Mouse (Mus musculus) spleen, adult 2 months (tissue): ENCODE data around the gene Dcbld2. TPM values are rescaled to one million over a fixed set of nuclear protein-coding genes. Genes with fewer than 3 reads are reported as not detected.
"Not testable (repeated sequence)": the region's sequence is repeated elsewhere in the genome, so short reads cannot be mapped to it uniquely, and the experiment has no call there.

Experiments used
- DNase-seq, 2 experiments: peaks; one replicate each; pipeline versions ENCODE4 v3.0.0 to v3.0.0-alpha.2; 2012 to 2021; ENCODE audit warnings: low spot score in 2 of 2, low read depth in 1 of 2
- H3K27ac ChIP-seq: fragments of 200-500 bp; 2 replicates; pipeline ENCODE4 v1.5.1; 2012; ENCODE audit warnings: low read length, inconsistent platforms; ENCODE audit not compliant: insufficient read depth
- H3K27me3 ChIP-seq: fragments of 200-500 bp; 2 replicates; pipeline ENCODE4 v1.6.1; 2012; ENCODE audit warnings: mild to moderate bottlenecking, moderate library complexity, low read length, inconsistent platforms; ENCODE audit not compliant: control insufficient read depth, insufficient read depth
- H3K36me3 ChIP-seq: fragments of 200-500 bp; 2 replicates; pipeline ENCODE4 v1.6.1; 2012; ENCODE audit warnings: mild to moderate bottlenecking, low read length, inconsistent platforms; ENCODE audit not compliant: control insufficient read depth, insufficient read depth
- H3K4me1 ChIP-seq: fragments of 200-500 bp; 2 replicates; pipeline ENCODE4 v1.6.1; 2011; ENCODE audit warnings: inconsistent platforms; ENCODE audit not compliant: control insufficient read depth, insufficient read depth, insufficient read length
- H3K4me3 ChIP-seq: fragments of 200-500 bp; 2 replicates; pipeline ENCODE4 v1.5.1; 2011; ENCODE audit warnings: mild to moderate bottlenecking, inconsistent platforms; ENCODE audit not compliant: insufficient read depth, insufficient read length; ENCODE audit errors: extremely low read depth
- CTCF ChIP-seq: fragments of 200-500 bp; IDR thresholded peaks from 2 replicates; pipeline ENCODE4 v1.5.1; 2011; ENCODE audit warnings: mild to moderate bottlenecking, inconsistent platforms; ENCODE audit not compliant: insufficient read depth, insufficient read length, insufficient replicate concordance; ENCODE audit errors: extremely low read depth
- POLR2A ChIP-seq: fragments of 200-500 bp; IDR thresholded peaks from 2 replicates; pipeline ENCODE4 v1.6.1; 2011; ENCODE audit warnings: low read depth, low read length, inconsistent platforms
- WGBS: fragments of 180-500 bp; shearing (Covaris S2); methylation state at CpG from one replicate; pipeline ENCODE4 v1.1.7; 2018; 5-methylcytosine and 5-hydroxymethylcytosine counted together
- polyA plus RNA-seq: library from polyadenylated mRNA; depleted of rRNA; stranded (reverse); fragments of >200 nt; gene quantifications from 2 replicates; pipeline ENCODE4 v1.2.3, GENCODE M21; 2012

The Dcbld2 gene
- polyA plus RNA-seq, 1 experiment = 3.7 TPM

DNA sequence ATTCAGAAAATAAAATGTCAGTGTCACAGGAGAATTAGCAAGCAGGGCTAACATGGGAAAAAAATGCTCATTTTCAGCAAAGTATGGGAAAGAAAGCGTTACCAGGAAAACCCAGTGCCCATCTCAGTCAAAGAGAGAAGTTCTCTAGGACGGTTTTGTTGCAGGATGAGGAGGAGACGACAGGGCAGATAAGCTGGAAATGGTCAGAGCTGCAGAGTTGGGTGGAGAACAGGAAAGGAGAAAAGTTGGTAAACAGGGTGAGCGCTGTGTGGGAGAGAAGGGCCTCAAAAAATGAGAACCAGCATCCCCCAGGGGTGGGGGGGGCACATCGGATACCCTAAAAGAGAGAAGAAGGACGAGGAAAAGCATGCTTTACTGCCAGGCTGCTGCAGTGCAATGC, 48.7 kb downstream of the Dcbld2 start:
- no peak for DNase-seq
- no peak overlapping the region for H3K27ac ChIP-seq
- H3K4me1 ChIP-seq = no peaks in the 10 kb centered on the region
- 65% methylated on average over 6 of the region's 6 CpGs for WGBS
- H3K4me3 ChIP-seq = no peak overlapping the region
- H3K36me3 ChIP-seq = no peaks in the 10 kb centered on the region
- no peak for TF ChIP-seq POLR2A
- no peak for TF ChIP-seq CTCF
- no peaks in the 10 kb centered on the region for H3K27me3 ChIP-seq

DNA sequence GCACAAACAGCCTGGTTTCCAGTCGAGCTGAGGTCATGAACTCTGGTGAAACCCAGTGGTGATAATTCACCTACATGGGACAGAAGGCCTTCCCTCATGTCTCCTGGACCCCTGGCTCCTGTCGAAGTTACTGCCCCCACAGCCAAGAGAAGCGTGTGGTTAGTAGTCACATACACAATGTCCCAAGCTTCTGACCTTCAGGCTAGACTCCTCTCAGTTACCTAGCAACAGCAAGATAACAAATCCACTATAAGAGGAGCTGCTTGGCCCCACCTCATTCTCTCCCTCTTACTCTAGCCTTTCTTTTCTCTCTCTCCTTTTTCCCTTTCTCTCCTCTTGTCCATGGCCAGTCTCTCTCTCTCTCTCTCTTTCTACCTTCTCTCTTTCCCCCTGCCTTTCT, 51.7 kb downstream of the Dcbld2 start:
- WGBS = 67% methylated on average over 3 of the region's 3 CpGs
- DNase-seq, H3K36me3 ChIP-seq: not testable (repeated sequence)

DNA sequence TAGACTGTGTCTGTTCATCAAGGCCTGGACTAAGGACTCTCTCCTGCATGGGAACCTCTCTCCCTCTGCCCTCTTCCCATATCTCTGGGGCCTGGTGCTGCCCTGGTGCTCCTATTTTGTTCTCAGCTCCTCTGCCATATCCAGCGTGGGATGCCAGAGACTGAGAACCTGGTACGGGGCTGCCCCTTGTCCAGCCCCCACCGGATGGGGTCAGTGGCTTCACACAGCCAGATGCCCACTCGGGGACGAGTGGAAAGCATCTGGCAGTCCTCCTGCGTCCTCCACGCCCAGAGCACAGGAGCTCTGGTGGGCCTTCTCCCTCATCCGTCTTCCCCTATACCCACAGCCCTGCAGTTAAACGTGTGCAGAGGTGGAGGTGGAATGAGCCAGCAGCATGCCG, 52.1 kb downstream of the Dcbld2 start:
- TF ChIP-seq CTCF = no peak
- TF ChIP-seq POLR2A = no peak
- H3K36me3 ChIP-seq = no peaks in the 10 kb centered on the region
- H3K27ac ChIP-seq = no peak overlapping the region
- 91% methylated on average over 10 of the region's 10 CpGs for WGBS
- H3K4me3 ChIP-seq = no peak overlapping the region
- no peaks in the 10 kb centered on the region for H3K4me1 ChIP-seq
- DNase-seq = no peak
- no peaks in the 10 kb centered on the region for H3K27me3 ChIP-seq

More for the DNA sequence above, 51.7 kb downstream of the Dcbld2 start:
- not testable (repeated sequence) for H3K4me1 ChIP-seq, H3K27me3 ChIP-seq, H3K27ac ChIP-seq, H3K4me3 ChIP-seq

DNA sequence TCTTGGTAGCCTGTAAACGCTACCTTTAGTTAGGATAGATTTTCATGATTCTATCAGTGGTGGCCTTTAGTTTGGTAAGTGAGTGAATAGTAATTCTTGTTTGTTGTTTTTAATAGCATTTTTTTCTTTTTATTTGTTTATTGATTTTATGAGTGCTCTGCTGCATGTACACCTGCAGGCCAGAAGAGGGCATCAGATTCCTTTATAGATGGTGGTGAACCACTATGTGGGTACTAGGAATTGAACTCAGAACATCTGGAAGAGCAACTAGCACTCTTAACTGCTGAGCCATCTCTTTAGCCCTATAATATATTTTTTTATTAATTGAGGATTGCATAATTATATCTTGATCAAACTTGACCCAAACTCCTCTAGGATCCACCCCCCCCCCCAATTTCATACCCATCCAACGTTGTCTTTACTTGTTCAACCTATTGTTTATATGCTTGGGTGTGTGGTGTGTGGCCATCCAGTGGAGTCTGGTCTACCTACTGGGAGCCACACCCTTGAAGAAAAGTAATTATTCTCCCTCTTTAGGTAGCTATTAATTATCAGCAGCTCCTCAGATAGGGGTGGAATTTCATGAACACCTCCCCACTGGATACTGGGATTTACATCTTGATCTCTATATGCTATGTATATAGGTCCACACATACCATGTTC, 53.7 kb downstream of the Dcbld2 start:
- H3K27me3 ChIP-seq = no peaks in the 10 kb centered on the region
- no peak for TF ChIP-seq CTCF
- TF ChIP-seq POLR2A = no peak
- peaks cover 2% of the 10 kb centered on the region for H3K36me3 ChIP-seq
- no peak overlapping the region for H3K4me3 ChIP-seq
- no peaks in the 10 kb centered on the region for H3K4me1 ChIP-seq
- H3K27ac ChIP-seq = no peak overlapping the region
- no peak for DNase-seq
- 95% methylated on average over 2 of the region's 2 CpGs for WGBS

DNA sequence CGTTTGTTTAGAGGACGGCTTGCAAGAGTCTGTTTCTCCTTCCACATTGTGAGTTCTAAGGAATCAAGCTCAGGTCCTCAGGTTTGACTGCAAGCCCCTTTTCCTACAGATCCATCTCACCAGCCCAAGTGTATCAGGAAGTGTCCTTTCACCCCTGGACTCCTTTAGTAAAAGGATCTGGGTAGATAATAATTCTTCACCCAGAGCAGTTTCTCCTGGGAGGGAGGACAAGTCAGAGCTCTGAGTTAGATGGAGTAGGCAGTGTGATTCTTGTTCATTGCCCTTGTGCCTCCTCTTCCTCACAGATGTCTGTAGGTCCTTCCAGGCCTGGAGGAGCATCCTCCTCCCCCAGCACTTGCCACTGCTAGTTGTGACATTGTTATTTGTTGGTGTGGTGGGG, 54.3 kb downstream of the Dcbld2 start:
- peaks cover 2% of the 10 kb centered on the region for H3K36me3 ChIP-seq
- TF ChIP-seq CTCF = no peak
- TF ChIP-seq POLR2A = no peak
- no peak overlapping the region for H3K27ac ChIP-seq
- H3K4me1 ChIP-seq = no peaks in the 10 kb centered on the region
- H3K4me3 ChIP-seq = no peak overlapping the region
- WGBS = 92% methylated on average over 2 of the region's 2 CpGs
- no peaks in the 10 kb centered on the region for H3K27me3 ChIP-seq
- DNase-seq = no peak

DNA sequence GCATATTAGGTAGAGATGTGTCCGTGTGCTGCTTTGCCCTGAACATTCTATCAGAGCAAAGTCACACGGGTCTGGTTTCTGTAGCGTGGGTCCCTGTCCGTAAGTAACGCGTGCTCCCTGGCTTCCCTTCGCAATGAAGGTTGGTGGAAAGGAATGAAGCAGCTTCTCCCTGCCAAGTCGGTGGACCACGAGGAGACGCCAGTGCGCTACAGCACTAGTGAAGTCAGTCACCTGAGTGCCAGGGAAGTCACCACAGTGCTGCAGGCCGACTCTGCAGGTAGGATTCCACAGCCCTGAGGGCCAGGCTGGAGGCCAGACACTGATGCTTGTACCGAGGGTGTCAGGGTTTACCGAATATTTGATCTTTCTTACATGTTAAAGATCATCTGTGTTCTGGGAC, 55.8 kb downstream of the Dcbld2 start:
- H3K27ac ChIP-seq = no peak overlapping the region
- peaks cover 2% of the 10 kb centered on the region for H3K36me3 ChIP-seq
- no peaks in the 10 kb centered on the region for H3K4me1 ChIP-seq
- TF ChIP-seq CTCF (no peak), POLR2A (no peak)
- DNase-seq = peak in 1 of 2 experiments; percentile 13
- H3K4me3 ChIP-seq = no peak overlapping the region
- WGBS = 94% methylated on average over 14 of the region's 14 CpGs
- no peaks in the 10 kb centered on the region for H3K27me3 ChIP-seq

DNA sequence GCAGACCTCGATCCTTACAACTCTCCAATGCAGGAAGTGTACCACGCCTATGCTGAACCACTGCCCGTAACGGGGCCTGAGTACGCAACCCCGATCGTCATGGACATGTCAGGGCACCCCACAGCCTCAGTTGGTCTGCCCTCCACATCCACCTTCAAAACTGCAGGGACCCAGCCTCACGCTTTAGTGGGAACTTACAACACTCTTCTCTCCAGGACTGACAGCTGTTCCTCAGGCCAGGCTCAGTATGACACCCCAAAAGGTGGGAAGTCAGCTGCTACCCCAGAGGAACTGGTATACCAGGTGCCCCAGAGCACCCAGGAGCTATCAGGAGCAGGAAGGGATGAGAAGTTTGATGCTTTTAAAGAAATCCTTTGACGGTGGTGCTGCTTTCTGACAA, 57.2 kb downstream of the Dcbld2 start:
- Histone ChIP-seq H3K4me1 (no peaks in the 10 kb centered on the region), H3K36me3 (peaks cover 4% of the 10 kb centered on the region), H3K4me3 (no peak overlapping the region), H3K27me3 (no peaks in the 10 kb centered on the region), H3K27ac (no peak overlapping the region)
- TF ChIP-seq POLR2A = no peak
- no peak for TF ChIP-seq CTCF
- WGBS = 69% methylated on average over 9 of the region's 9 CpGs
- DNase-seq = no peak
